Mouse (Mus musculus) liver, embryonic 14.5 days (tissue): ENCODE data around the gene BC017158. TPM values are rescaled to one million over a fixed set of nuclear protein-coding genes. Genes with fewer than 3 reads are reported as not detected.

Source experiments
- ATAC-seq: fragments of 200-750 bp; cut with Nextera tagmentation; 2 replicates; pipeline ENCODE4 v1.8.0; 2017; ENCODE audit warnings: moderate number of reproducible peaks, mild to moderate bottlenecking, moderate library complexity; ENCODE audit not compliant: insufficient read depth
- DNase-seq, 3 experiments: peaks; one replicate each; pipeline ENCODE4 v3.0.0-alpha.2; 2012 to 2013; ENCODE audit warnings: low read depth in 3 of 3, low spot score in 3 of 3
- H3K27ac ChIP-seq: fragments of 300-500 bp; sonication (generic); 2 replicates; pipeline ENCODE4 v1.5.1; 2014; ENCODE audit warnings: moderate library complexity, mild to moderate bottlenecking, control low read depth, inconsistent platforms
- H3K27me3 ChIP-seq: fragments of 300-500 bp; sonication (generic); 2 replicates; pipeline ENCODE4 v1.6.1; 2014; ENCODE audit warnings: mild to moderate bottlenecking, low read length, moderate library complexity; ENCODE audit not compliant: control insufficient read depth, insufficient read depth
- H3K36me3 ChIP-seq: fragments of 300-500 bp; sonication (generic); replicated peaks from 2 replicates; pipeline ENCODE4 v1.6.1; 2014; ENCODE audit warnings: low read depth; ENCODE audit not compliant: control insufficient read depth, insufficient read depth
- H3K4me1 ChIP-seq, 2 experiments: fragments of 200-500 bp in 1 of 2; fragments of 300-500 bp in 1 of 2; sonication (generic) in 1 of 2; replicated peaks; 2 replicates each; pipeline ENCODE4 v1.6.1; 2012 to 2014; ENCODE audit warnings: antibody characterized with exemption in 1 of 2, inconsistent platforms in 1 of 2, low read length in 1 of 2; ENCODE audit not compliant: control insufficient read depth in 2 of 2, insufficient read depth in 2 of 2
- H3K4me2 ChIP-seq: fragments of 300-500 bp; sonication (generic); 2 replicates; pipeline ENCODE4 v1.6.1; 2014; ENCODE audit warnings: low read depth, mild to moderate bottlenecking, control low read depth, moderate library complexity
- H3K4me3 ChIP-seq, 2 experiments: fragments of 200-500 bp in 1 of 2; fragments of 300-500 bp in 1 of 2; sonication (generic) in 1 of 2; 2 replicates each; pipeline ENCODE4 v1.5.1; 2012 to 2014; ENCODE audit warnings: low read depth in 2 of 2, low read length in 2 of 2, mild to moderate bottlenecking in 2 of 2, control low read depth in 1 of 2, inconsistent platforms in 1 of 2, moderate library complexity in 1 of 2; ENCODE audit not compliant: insufficient read depth in 1 of 2
- H3K9ac ChIP-seq: fragments of 300-500 bp; sonication (generic); replicated peaks from 2 replicates; pipeline ENCODE4 v1.6.1; 2014; ENCODE audit warnings: mild to moderate bottlenecking, control low read depth, moderate library complexity
- H3K9me3 ChIP-seq: fragments of 300-500 bp; sonication (generic); 2 replicates; pipeline ENCODE4 v1.6.1; 2016; ENCODE audit warnings: low read length, mixed read lengths; ENCODE audit not compliant: control insufficient read depth
- CTCF ChIP-seq: IDR thresholded peaks from 2 replicates; pipeline ENCODE4 v1.5.1; 2016; ENCODE audit warnings: antibody characterized with exemption, low read depth, control low read depth
- EP300 ChIP-seq: IDR thresholded peaks from 2 replicates; pipeline ENCODE4 v1.6.1; 2016; ENCODE audit warnings: antibody characterized with exemption, low read depth
- WGBS: fragments of 180-500 bp; shearing (Covaris S2); extraction: QIAGEN DNeasy Blood & Tissue Kit; methylation state at CpG from one replicate; pipeline ENCODE4 v1.1.7; 2014; ENCODE audit not compliant: insufficient replicate concordance; 5-methylcytosine and 5-hydroxymethylcytosine counted together
- polyA plus RNA-seq, 2 experiments: library from polyadenylated mRNA; depleted of rRNA in 1 of 2; stranded (reverse) in 1 of 2; unstranded in 1 of 2; fragments of >200 nt; fragmentation: Nextera tagmentation in 1 of 2; extraction: Ambion mirVana in 1 of 2; gene quantifications; 2 replicates each; pipeline versions ENCODE4 v1.2.1 to v1.2.3; 2012 to 2014

The BC017158 gene
- polyA plus RNA-seq, 2 experiments, result 16.9 to 23.9 TPM

DNA sequence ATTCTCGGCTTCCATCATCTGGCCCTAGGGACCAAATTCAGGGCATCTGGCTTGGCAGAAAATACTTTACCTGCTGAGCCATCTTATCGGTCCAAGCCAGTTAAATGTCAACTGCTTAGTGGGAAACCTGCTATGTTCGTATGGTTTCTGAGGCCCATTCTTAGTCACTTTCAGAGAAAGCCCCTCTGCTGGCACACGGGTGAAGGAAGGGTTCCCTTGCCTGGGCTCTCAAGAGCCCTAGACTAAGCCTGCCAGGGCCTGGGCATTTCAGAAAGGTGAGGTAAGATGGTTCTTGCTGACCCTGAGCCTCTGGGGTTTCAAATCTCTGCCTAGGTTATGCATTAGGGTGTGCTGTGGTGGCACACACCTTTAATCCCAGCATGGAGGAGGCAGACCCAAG is 52.4 kb downstream of the BC017158 start:
- no peak overlapping the region for H3K4me2 ChIP-seq

DNA sequence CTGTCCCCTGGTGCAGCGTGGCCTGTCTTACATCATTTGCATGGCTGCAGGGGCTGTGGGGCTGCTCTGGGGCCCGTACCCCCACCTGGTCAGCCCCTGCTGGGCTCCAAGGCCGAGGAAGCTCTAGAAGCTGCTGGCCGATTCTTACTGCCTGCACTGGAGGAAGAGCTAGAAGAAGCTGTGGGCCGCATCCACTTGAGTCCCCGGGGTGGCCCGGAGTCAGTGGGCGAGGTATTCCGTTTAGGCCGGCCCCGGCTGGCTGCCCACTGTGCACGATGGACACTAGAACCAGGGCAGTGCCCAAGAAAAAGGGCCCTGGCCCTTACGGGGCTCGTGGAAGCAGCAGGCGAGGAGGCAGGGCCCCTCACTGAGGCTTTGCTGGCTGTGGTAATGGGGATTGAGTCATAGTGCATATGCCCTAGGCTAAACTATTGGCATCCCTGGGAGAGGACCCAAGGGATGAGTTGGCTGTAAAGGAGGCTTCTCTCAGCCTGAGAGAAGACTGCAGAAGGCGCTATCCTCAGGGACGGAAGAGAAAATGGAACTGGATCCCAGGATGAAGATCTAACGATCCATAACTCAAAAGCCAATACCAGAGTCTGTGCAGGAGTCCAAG is 53.5 kb downstream of the BC017158 start:
- Histone ChIP-seq H3K4me1 (peaks cover 6 to 7% of the 10 kb centered on the region in 2 experiments; a peak in 3 of 4 replicates), H3K9me3 (no peaks in the 10 kb centered on the region), H3K9ac (no peak overlapping the region), H3K36me3 (peaks cover 5% of the 10 kb centered on the region), H3K27me3 (peaks cover 2% of the 10 kb centered on the region; the same call in 1 of the 2 replicates), H3K27ac (no peak overlapping the region), H3K4me2 (no peak overlapping the region), H3K4me3 (no peak overlapping the region)
- 86% methylated on average over 18 of the region's 18 CpGs for WGBS
- ATAC-seq, result no peak
- no peak for TF ChIP-seq CTCF
- no peak for TF ChIP-seq EP300
- DNase-seq, result no peak

More for the DNA sequence above, 52.4 kb downstream of the BC017158 start:
- Histone ChIP-seq H3K9me3 (no peaks in the 10 kb centered on the region), H3K27ac (no peak overlapping the region), H3K4me3 (no peak overlapping the region), H3K9ac (no peak overlapping the region), H3K36me3 (no peaks in the 10 kb centered on the region; the same call in none of the 2 replicates), H3K4me1 (peaks cover 11% of the 10 kb centered on the region in 2 experiments), H3K27me3 (peaks cover 2% of the 10 kb centered on the region; the same call in 1 of the 2 replicates)
- no peak for DNase-seq
- no peak for ATAC-seq
- TF ChIP-seq CTCF (no peak), EP300 (no peak)
- WGBS, result 76% methylated on average over 4 of the region's 4 CpGs

DNA sequence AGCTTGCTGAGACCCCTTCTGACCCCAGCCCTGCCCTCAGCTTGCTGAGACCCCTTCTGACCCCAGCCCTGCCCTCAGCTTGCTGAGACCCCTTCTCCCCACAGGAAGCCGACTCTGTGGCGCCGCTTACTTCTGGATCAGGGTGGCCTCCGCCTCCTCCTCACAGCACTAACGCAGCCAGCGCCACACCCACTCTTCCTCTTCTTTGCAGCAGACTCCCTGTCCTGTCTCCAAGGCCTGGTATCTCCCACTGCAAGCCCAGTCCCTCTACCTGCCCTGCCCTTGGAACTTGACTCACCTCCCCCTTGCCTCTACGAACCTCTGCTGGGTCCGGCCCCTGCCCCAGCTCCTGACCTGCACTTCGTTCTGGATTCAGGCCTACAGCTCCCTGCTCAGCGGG is 54.0 kb downstream of the BC017158 start:
- ATAC-seq, result no peak
- H3K4me1 ChIP-seq, result peaks cover 8 to 13% of the 10 kb centered on the region in 2 experiments
- H3K4me2 ChIP-seq, result no peak overlapping the region
- TF ChIP-seq CTCF, result no peak
- TF ChIP-seq EP300, result no peak
- H3K27ac ChIP-seq, result no peak overlapping the region
- H3K9ac ChIP-seq, result no peak overlapping the region
- DNase-seq, result no peak
- peaks cover 5% of the 10 kb centered on the region for H3K36me3 ChIP-seq
- 80% methylated on average over 10 of the region's 10 CpGs for WGBS
- no peak overlapping the region for H3K4me3 ChIP-seq
- H3K9me3 ChIP-seq, result no peaks in the 10 kb centered on the region
- H3K27me3 ChIP-seq, result peaks cover 2% of the 10 kb centered on the region; the same call in 1 of the 2 replicates

DNA sequence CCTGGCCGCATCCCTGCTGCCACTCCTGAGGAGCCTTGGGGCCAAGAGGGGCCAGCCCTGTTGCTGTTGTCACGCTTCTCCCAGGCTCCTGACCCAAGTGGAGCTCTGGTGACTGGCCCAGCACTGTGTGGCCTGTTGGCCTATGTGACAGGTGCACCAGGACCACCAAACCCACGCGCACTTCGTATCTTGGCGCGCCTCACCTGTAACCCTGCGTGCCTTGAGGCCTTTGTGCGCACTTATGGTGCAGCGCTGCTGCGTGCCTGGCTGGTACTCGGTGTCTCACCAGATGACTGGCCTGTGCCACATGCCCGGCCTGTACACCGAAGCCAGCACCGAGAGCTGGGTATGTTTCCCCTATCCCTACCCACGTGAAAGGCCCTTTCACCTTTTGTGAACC is 55.6 kb downstream of the BC017158 start:
- H3K9ac ChIP-seq, result no peak overlapping the region
- ATAC-seq (no peak), DNase-seq (no peak)
- peaks cover 13 to 14% of the 10 kb centered on the region in 2 experiments for H3K4me1 ChIP-seq
- TF ChIP-seq CTCF (no peak), EP300 (no peak)
- no peak overlapping the region for H3K4me2 ChIP-seq
- 92% methylated on average over 16 of the region's 16 CpGs for WGBS
- H3K36me3 ChIP-seq, result peaks cover 5% of the 10 kb centered on the region
- H3K4me3 ChIP-seq, result no peak overlapping the region
- no peak overlapping the region for H3K27ac ChIP-seq
- no peaks in the 10 kb centered on the region for H3K9me3 ChIP-seq
- H3K27me3 ChIP-seq, result peaks cover 2% of the 10 kb centered on the region; the same call in 1 of the 2 replicates

DNA sequence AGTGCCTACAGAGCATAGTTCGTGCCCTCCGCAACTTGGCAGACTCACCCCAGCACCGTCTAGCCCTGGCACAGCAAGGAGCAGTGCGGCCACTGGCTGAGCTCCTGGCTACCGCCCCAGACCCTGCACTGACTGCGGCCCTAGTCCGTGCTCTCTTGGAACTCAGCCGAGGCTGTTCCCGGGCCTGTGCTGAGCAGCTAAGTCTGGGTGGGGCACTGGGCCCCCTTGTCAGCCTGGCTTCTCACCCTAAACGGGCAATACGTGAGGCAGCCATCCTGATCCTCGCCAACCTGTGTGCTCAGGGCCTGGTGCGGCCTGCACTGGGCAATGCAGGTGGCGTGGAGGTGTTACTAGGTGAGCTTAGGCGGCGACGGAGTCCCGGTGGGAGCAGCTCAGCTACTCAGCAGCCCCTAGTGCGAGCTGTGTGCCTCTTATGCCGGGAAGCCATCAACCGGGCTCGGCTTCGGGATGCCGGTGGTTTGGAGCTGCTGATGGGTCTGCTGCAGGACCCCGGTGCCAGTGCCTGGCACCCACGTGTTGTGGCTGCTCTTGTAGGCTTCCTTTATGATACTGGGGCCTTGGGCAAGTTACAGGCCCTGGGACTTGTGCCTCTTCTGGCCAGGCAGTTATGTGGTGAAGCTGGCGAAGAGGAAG is 57.7 kb downstream of the BC017158 start:
- Histone ChIP-seq H3K36me3 (peaks cover 5% of the 10 kb centered on the region), H3K9ac (no peak overlapping the region), H3K4me2 (no peak overlapping the region), H3K4me1 (peaks cover 9 to 10% of the 10 kb centered on the region in 2 experiments), H3K4me3 (no peak overlapping the region), H3K9me3 (no peaks in the 10 kb centered on the region), H3K27me3 (no peaks in the 10 kb centered on the region), H3K27ac (no peak overlapping the region)
- 88% methylated on average over 27 of the region's 27 CpGs for whole genome bisulfite sequencing
- ATAC-seq (no peak), DNase-seq (no peak)
- no peak for TF ChIP-seq EP300
- TF ChIP-seq CTCF, result no peak
